Mouse (Mus musculus): ENCODE measurements around the gene Yes1. TPM values are rescaled to one million over a fixed set of nuclear protein-coding genes. Genes with fewer than 3 reads are reported as not detected.
A peak's percentile ranks its signal among the peaks of the same experiment; 100 is the strongest.
"Not testable (repeated sequence)": the region's sequence is repeated elsewhere in the genome, so short reads cannot be mapped to it uniquely, and the experiment has no call there.

Gene Yes1
- polyA plus RNA-seq, 1 experiment from 2014 or later, result 29.0 TPM

GRCm38 (mm10) chr5:32713703-32714467 lies 102.9 kb downstream of the Yes1 start:
- no peaks in the 10 kb centered on the region for H3K9me3 ChIP-seq (ENCODE audit: control insufficient read depth, low read length)
- H3K4me3 ChIP-seq (ENCODE audit: low read depth, low read length), result peak overlapping the region; percentile 60
- peak; percentile 99 for ATAC-seq (ENCODE audit: low FRiP score)
- H3K36me3 ChIP-seq (ENCODE audit: control insufficient read depth, insufficient read depth, low read length), result no peaks in the 10 kb centered on the region
- peak overlapping the region; percentile 68 for H3K4me2 ChIP-seq
- peak; percentile 98 for DNase-seq (ENCODE audit: low spot score, missing footprints)
- peak overlapping the region; percentile 66 for H3K9ac ChIP-seq (ENCODE audit: low read length)
- under 1% methylated on average over 55 of the region's 55 CpGs for WGBS
- H3K4me1 ChIP-seq (ENCODE audit: control insufficient read depth, insufficient read depth, low read length), result no peaks in the 10 kb centered on the region
- peak overlapping the region; percentile 72 for H3K27ac ChIP-seq (ENCODE audit: low read depth, low read length)
- no peaks in the 10 kb centered on the region for H3K27me3 ChIP-seq (ENCODE audit: control insufficient read depth, insufficient read depth, low read length)

DNA sequence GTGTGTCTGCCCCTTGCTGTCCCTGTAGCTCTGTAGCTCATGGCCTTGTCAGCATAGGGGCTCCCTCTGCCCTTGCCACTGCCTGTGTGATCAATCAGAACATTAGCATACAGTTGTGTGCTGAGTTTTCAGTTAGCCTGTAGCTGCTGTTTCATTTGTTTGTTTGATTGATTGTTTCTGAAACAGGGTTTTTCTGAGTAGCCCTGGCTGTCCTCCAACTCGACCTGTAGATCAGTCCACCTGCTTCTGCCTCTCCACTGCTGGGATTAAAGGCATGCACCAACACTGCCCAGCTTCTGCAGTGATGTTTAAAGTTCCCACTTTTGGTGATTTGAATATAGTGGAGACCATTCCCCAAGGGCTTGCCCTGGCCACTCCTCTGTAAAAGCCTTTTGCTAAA lies 106.8 kb downstream of the Yes1 start:
- ATAC-seq (ENCODE audit: low FRiP score) (no peak), DNase-seq (ENCODE audit: low spot score, missing footprints) (no peak)
- Histone ChIP-seq H3K36me3 (ENCODE audit: control insufficient read depth, insufficient read depth, low read length) (no peaks in the 10 kb centered on the region), H3K4me2 (no peak overlapping the region), H3K4me1 (ENCODE audit: control insufficient read depth, insufficient read depth, low read length) (no peaks in the 10 kb centered on the region), H3K27ac (ENCODE audit: low read depth, low read length) (no peak overlapping the region), H3K9me3 (ENCODE audit: control insufficient read depth, low read length) (no peaks in the 10 kb centered on the region), H3K4me3 (ENCODE audit: low read depth, low read length) (no peak overlapping the region), H3K27me3 (ENCODE audit: control insufficient read depth, insufficient read depth, low read length) (no peaks in the 10 kb centered on the region), H3K9ac (ENCODE audit: low read length) (no peak overlapping the region)
- WGBS, result 79% methylated on average over 1 of the region's 1 CpGs

- H3K9me3 ChIP-seq (ENCODE audit: control insufficient read depth, low read length), result no peaks in the 10 kb centered on the region
- DNase-seq (ENCODE audit: low spot score, missing footprints) (no peak), ATAC-seq (ENCODE audit: low FRiP score) (no peak)
- H3K4me1 ChIP-seq (ENCODE audit: control insufficient read depth, insufficient read depth, low read length), result no peaks in the 10 kb centered on the region
- no peak overlapping the region for H3K27ac ChIP-seq (ENCODE audit: low read depth, low read length)
- H3K4me3 ChIP-seq (ENCODE audit: low read depth, low read length), result no peak overlapping the region
- no peaks in the 10 kb centered on the region for H3K36me3 ChIP-seq (ENCODE audit: control insufficient read depth, insufficient read depth, low read length)
- no peak overlapping the region for H3K9ac ChIP-seq (ENCODE audit: low read length)
- no peaks in the 10 kb centered on the region for H3K27me3 ChIP-seq (ENCODE audit: control insufficient read depth, insufficient read depth, low read length)
- H3K4me2 ChIP-seq, result no peak overlapping the region
- WGBS, result 62% methylated on average over 6 of the region's 6 CpGs
Measured at GRCm38 (mm10) chr5:32718916-32719315, 107.9 kb downstream of the Yes1 start.

GRCm38 (mm10) chr5:32720416-32720815 lies 109.4 kb downstream of the Yes1 start:
- Histone ChIP-seq H3K4me3 (ENCODE audit: low read depth, low read length) (no peak overlapping the region), H3K4me1 (ENCODE audit: control insufficient read depth, insufficient read depth, low read length) (no peaks in the 10 kb centered on the region), H3K9me3 (ENCODE audit: control insufficient read depth, low read length) (no peaks in the 10 kb centered on the region), H3K9ac (ENCODE audit: low read length) (no peak overlapping the region), H3K4me2 (no peak overlapping the region), H3K36me3 (ENCODE audit: control insufficient read depth, insufficient read depth, low read length) (no peaks in the 10 kb centered on the region), H3K27ac (ENCODE audit: low read depth, low read length) (no peak overlapping the region), H3K27me3 (ENCODE audit: control insufficient read depth, insufficient read depth, low read length) (no peaks in the 10 kb centered on the region)
- ATAC-seq (ENCODE audit: low FRiP score) (no peak), DNase-seq (ENCODE audit: low spot score, missing footprints) (no peak)
- WGBS, result 86% methylated on average over 9 of the region's 9 CpGs

- ATAC-seq (ENCODE audit: low FRiP score) (no peak), DNase-seq (ENCODE audit: low spot score, missing footprints) (no peak)
- Histone ChIP-seq H3K36me3 (ENCODE audit: control insufficient read depth, insufficient read depth, low read length) (no peaks in the 10 kb centered on the region), H3K4me1 (ENCODE audit: control insufficient read depth, insufficient read depth, low read length) (no peaks in the 10 kb centered on the region), H3K9me3 (ENCODE audit: control insufficient read depth, low read length) (no peaks in the 10 kb centered on the region), H3K4me2 (no peak overlapping the region), H3K27me3 (ENCODE audit: control insufficient read depth, insufficient read depth, low read length) (no peaks in the 10 kb centered on the region), H3K4me3 (ENCODE audit: low read depth, low read length) (no peak overlapping the region), H3K27ac (ENCODE audit: low read depth, low read length) (no peak overlapping the region), H3K9ac (ENCODE audit: low read length) (no peak overlapping the region)
- WGBS, result 75% methylated on average over 3 of the region's 3 CpGs
Measured at GRCm38 (mm10) chr5:32721316-32721715, 110.3 kb downstream of the Yes1 start.

DNA sequence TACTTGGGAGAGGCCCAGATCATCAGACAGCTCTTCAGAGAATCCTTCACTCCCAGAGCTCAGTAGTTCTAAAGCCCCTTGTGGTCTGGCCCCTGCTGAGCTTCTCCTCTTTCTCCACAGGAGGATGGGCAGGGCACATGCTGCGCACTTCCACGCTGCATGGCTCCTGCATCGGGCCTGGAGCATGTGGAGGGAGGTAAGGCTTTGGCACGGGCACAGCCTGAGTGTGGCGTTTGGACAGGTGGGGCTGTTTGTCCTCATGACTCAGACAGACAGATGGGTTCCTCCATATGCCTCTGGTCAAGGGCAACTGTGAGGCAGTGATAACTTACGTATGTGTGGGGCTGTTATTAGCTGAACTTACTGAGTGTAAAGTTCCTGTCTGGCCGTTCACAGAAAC lies 111.3 kb downstream of the Yes1 start:
- WGBS, result 75% methylated on average over 7 of the region's 7 CpGs
- Histone ChIP-seq H3K4me3 (ENCODE audit: low read depth, low read length) (no peak overlapping the region), H3K9me3 (ENCODE audit: control insufficient read depth, low read length) (no peaks in the 10 kb centered on the region), H3K4me2 (no peak overlapping the region), H3K27me3 (ENCODE audit: control insufficient read depth, insufficient read depth, low read length) (no peaks in the 10 kb centered on the region), H3K36me3 (ENCODE audit: control insufficient read depth, insufficient read depth, low read length) (no peaks in the 10 kb centered on the region), H3K9ac (ENCODE audit: low read length) (no peak overlapping the region), H3K27ac (ENCODE audit: low read depth, low read length) (no peak overlapping the region), H3K4me1 (ENCODE audit: control insufficient read depth, insufficient read depth, low read length) (no peaks in the 10 kb centered on the region)
- ATAC-seq (ENCODE audit: low FRiP score), result no peak
- DNase-seq (ENCODE audit: low spot score, missing footprints), result no peak

DNA sequence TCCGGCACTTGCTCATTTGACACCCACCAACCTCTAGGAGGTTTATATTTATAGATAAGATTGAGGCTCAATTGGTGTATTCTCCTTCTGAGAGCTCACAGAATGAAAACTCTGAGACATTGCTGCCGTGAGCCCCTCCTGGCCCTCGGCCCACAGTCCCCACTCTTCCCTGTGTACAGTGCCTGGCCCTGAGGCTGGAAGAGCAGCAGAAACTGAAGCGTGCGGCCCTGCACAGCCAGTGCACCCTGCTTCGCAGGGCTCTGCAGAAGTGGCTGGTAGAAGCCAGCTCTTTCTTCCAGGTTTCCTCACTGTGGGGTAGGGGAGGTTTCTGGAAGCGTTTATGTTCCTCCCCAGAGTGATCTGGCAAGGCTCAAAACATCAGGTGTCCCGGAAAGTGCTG lies 111.7 kb downstream of the Yes1 start:
- not testable (repeated sequence) for H3K27me3 ChIP-seq (ENCODE audit: control insufficient read depth, insufficient read depth, low read length); H3K4me2 ChIP-seq; ATAC-seq (ENCODE audit: low FRiP score); DNase-seq (ENCODE audit: low spot score, missing footprints); H3K4me1 ChIP-seq (ENCODE audit: control insufficient read depth, insufficient read depth, low read length); H3K36me3 ChIP-seq (ENCODE audit: control insufficient read depth, insufficient read depth, low read length); H3K9me3 ChIP-seq (ENCODE audit: control insufficient read depth, low read length); H3K9ac ChIP-seq (ENCODE audit: low read length); H3K27ac ChIP-seq (ENCODE audit: low read depth, low read length); H3K4me3 ChIP-seq (ENCODE audit: low read depth, low read length)
- WGBS, result 94% methylated on average over 8 of the region's 8 CpGs

GRCm38 (mm10) chr5:32723981-32724380 lies 113.0 kb downstream of the Yes1 start:
- Histone ChIP-seq H3K27me3 (ENCODE audit: control insufficient read depth, insufficient read depth, low read length) (no peaks in the 10 kb centered on the region), H3K36me3 (ENCODE audit: control insufficient read depth, insufficient read depth, low read length) (no peaks in the 10 kb centered on the region), H3K4me3 (ENCODE audit: low read depth, low read length) (no peak overlapping the region), H3K4me1 (ENCODE audit: control insufficient read depth, insufficient read depth, low read length) (no peaks in the 10 kb centered on the region), H3K9me3 (ENCODE audit: control insufficient read depth, low read length) (no peaks in the 10 kb centered on the region), H3K9ac (ENCODE audit: low read length) (no peak overlapping the region), H3K27ac (ENCODE audit: low read depth, low read length) (no peak overlapping the region), H3K4me2 (no peak overlapping the region)
- ATAC-seq (ENCODE audit: low FRiP score) (no peak), DNase-seq (ENCODE audit: low spot score, missing footprints) (no peak)
- 87% methylated on average over 7 of the region's 7 CpGs for WGBS

DNA sequence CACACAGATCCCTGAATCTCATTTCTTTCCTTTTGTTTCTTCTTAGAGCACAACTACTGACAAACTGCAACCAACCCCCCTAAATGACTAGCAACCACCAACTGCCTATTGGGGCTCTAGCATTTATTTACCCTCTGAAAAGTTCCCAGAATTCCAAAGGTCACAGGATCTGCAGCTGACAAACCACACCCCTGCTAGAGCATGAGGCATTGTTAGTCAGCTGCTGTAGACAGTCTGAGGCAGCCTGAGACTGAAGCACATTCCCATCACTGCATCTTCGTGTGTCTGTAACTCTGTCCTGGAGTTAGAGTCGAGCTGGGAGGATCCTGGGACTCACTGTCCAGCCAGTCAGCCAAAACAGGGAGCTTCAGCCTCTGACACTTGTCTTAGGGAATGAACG lies 114.4 kb downstream of the Yes1 start:
- H3K36me3 ChIP-seq (ENCODE audit: control insufficient read depth, insufficient read depth, low read length); H3K27ac ChIP-seq (ENCODE audit: low read depth, low read length); H3K4me2 ChIP-seq; H3K4me3 ChIP-seq (ENCODE audit: low read depth, low read length); H3K27me3 ChIP-seq (ENCODE audit: control insufficient read depth, insufficient read depth, low read length); ATAC-seq (ENCODE audit: low FRiP score); H3K9ac ChIP-seq (ENCODE audit: low read length); H3K4me1 ChIP-seq (ENCODE audit: control insufficient read depth, insufficient read depth, low read length); H3K9me3 ChIP-seq (ENCODE audit: control insufficient read depth, low read length); DNase-seq (ENCODE audit: low spot score, missing footprints): not testable (repeated sequence)
- 76% methylated on average over 3 of the region's 3 CpGs for WGBS
